Mouse (Mus musculus) midbrain, postnatal 0 days (tissue): ENCODE measurements around the gene AI597479. TPM values are rescaled to one million over a fixed set of nuclear protein-coding genes. Genes with fewer than 3 reads are reported as not detected.

Experiments
- ATAC-seq: fragments of 200-750 bp; cut with Nextera tagmentation; 2 replicates; pipeline ENCODE4 v1.8.0; 2017; ENCODE audit warnings: moderate number of reproducible peaks, mild to moderate bottlenecking, moderate TSS enrichment, moderate library complexity; ENCODE audit not compliant: low FRiP score
- DNase-seq: peaks from one replicate; pipeline ENCODE4 v3.0.0-alpha.2; 2015; ENCODE audit warnings: low spot score
- H3K27ac ChIP-seq: fragments of 300-500 bp; sonication (generic); 2 replicates; pipeline ENCODE4 v1.5.1; 2014; ENCODE audit warnings: low read depth, mild to moderate bottlenecking, low read length, mixed read lengths
- H3K27me3 ChIP-seq: fragments of 300-500 bp; sonication (generic); 2 replicates; pipeline ENCODE4 v1.6.1; 2014; ENCODE audit warnings: low read length, control low read depth, mixed read lengths; ENCODE audit not compliant: insufficient read depth
- H3K36me3 ChIP-seq: fragments of 300-500 bp; sonication (generic); 2 replicates; pipeline ENCODE4 v1.6.1; 2014; ENCODE audit warnings: low read length, control low read depth, mixed read lengths; ENCODE audit not compliant: insufficient read depth
- H3K4me1 ChIP-seq: fragments of 300-500 bp; sonication (generic); 2 replicates; pipeline ENCODE4 v1.6.1; 2014; ENCODE audit warnings: mild to moderate bottlenecking, control low read depth, antibody characterized with exemption, low read length, mixed read lengths; ENCODE audit not compliant: insufficient read depth
- H3K4me2 ChIP-seq: fragments of 300-500 bp; sonication (generic); 2 replicates; pipeline ENCODE4 v1.6.1; 2014; ENCODE audit warnings: low read depth, mild to moderate bottlenecking, low read length, mixed read lengths; ENCODE audit not compliant: poor library complexity, severe bottlenecking
- H3K4me3 ChIP-seq: fragments of 300-500 bp; sonication (generic); 2 replicates; pipeline ENCODE4 v1.5.1; 2014; ENCODE audit warnings: low read depth, mild to moderate bottlenecking, low read length, moderate library complexity
- H3K9ac ChIP-seq: fragments of 300-500 bp; sonication (generic); replicated peaks from 2 replicates; pipeline ENCODE4 v1.6.1; 2014; ENCODE audit warnings: mild to moderate bottlenecking, low read length, moderate library complexity, mixed read lengths; ENCODE audit not compliant: poor library complexity, severe bottlenecking
- H3K9me3 ChIP-seq: fragments of 300-500 bp; sonication (generic); 2 replicates; pipeline ENCODE4 v1.6.1; 2016; ENCODE audit warnings: low read length, control low read depth
- CTCF ChIP-seq: IDR thresholded peaks from 2 replicates; pipeline ENCODE4 v1.5.1; 2016; ENCODE audit warnings: antibody characterized with exemption, mild to moderate bottlenecking
- WGBS: fragments of 180-500 bp; shearing (Covaris S2); extraction: QIAGEN DNeasy Blood & Tissue Kit; methylation state at CpG from one replicate; pipeline ENCODE4 v1.1.7; 2014; 5-methylcytosine and 5-hydroxymethylcytosine counted together
- polyA plus RNA-seq: library from polyadenylated mRNA; unstranded; fragments of >200 nt; fragmentation: Nextera tagmentation; extraction: Ambion mirVana; gene quantifications from 2 replicates; pipeline ENCODE4 v1.2.1, GENCODE M21; 2015
- total RNA-seq: library from RNA; depleted of rRNA; stranded (reverse); fragments of >200 nt; gene quantifications from 2 replicates; pipeline ENCODE4 v1.2.3, GENCODE M21; 2014

The AI597479 gene
- total and polyA plus RNA-seq, 2 experiments from 2014 or later: 36.6 to 36.8 TPM

DNA sequence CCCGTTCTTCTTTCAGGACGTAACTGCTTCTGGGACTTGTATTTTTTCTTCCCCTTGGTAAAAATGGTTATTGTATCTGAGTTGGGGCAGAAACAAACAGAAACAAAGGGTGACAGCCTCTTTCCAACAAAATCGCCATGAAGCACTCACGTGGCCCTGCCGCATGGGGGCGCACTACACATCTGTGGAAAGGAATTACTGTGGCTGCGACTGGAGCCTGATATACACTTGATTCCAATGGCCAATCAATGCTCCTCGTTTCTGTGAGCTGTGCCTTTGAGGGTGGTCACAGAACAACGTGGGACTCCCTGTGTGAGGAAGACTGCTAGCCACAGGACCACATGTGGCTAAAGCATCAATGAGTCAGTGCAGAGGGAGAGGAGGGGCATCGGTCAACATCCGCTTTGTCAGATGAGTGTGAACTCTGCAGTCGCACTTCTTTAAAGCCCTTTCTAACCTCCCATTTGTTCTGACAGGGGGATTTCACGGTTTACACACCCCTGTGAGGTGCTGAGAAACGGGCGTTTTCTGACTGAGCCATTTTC is 39.8 kb downstream of the AI597479 start:
- Histone ChIP-seq H3K36me3 (peaks cover 7% of the 10 kb centered on the region; the same call in 1 of the 2 replicates), H3K4me1 (no peaks in the 10 kb centered on the region), H3K4me3 (no peak overlapping the region), H3K9ac (no peak overlapping the region), H3K27ac (no peak overlapping the region), H3K9me3 (no peaks in the 10 kb centered on the region), H3K4me2 (no peak overlapping the region), H3K27me3 (no peaks in the 10 kb centered on the region)
- peak; percentile 35 for TF ChIP-seq CTCF
- ATAC-seq (no peak), DNase-seq (no peak)
- WGBS: 69% methylated on average over 15 of the region's 15 CpGs

DNA sequence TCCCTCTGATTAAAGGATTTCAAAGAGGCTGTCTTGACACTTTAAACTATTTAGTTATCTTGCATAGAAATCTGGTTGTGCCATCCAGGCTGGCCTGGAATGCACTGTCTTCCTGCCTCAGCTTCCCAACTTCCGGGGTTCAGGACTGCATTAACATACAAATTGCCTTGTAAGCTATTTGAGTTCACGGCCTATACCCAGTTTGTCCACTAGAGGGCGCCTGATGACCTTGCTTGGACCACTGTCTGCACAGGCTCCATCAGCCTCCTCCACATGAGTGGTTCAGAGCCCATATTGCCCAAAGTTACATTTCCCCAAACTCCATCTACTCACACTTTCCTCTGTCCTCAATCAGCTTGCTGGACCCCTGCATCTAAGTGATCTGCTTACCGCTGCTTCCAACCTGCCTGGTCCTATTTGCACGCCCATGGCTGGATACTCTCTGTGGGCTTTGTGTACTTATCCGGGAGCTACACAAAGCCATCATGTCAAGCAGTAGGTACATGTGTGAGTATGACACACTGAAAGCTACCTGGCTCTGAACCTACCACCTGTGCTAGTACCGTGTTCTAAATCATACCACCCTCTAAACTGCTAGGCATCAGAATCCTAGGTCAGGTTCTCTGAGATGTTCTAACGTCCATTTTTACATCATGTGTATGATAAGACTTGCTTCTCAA is 41.2 kb downstream of the AI597479 start:
- Histone ChIP-seq H3K9ac (no peak overlapping the region), H3K4me2 (no peak overlapping the region), H3K4me3 (no peak overlapping the region), H3K9me3 (no peaks in the 10 kb centered on the region), H3K27ac (no peak overlapping the region), H3K36me3 (peaks cover 7% of the 10 kb centered on the region; the same call in 1 of the 2 replicates), H3K27me3 (no peaks in the 10 kb centered on the region), H3K4me1 (no peaks in the 10 kb centered on the region)
- ATAC-seq (peak; percentile 87), DNase-seq (peak; percentile 91)
- 48% methylated on average over 8 of the region's 8 CpGs for WGBS
- peak; percentile 99 for TF ChIP-seq CTCF

DNA sequence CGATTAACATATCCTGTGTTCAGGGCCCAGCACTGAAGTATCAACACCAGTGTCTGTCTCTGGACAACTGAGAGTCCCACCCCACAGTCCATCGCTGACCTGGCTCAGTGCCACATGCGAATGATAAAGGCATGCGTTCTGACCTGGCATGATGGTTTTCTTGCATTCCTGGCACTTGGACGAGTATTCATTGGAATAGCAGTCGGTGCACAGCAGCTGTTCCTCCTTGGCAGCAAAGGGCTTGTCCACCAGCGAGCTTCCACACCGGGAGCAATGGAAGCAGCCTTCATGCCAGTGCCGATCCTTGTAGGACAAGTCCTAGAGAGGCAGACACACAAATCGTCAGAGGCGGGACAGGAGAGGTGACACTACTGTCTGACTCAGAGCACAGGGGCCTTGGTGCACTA is 43.0 kb downstream of the AI597479 start:
- WGBS: 85% methylated on average over 11 of the region's 11 CpGs
- no peak overlapping the region for H3K27ac ChIP-seq
- H3K9me3 ChIP-seq: no peaks in the 10 kb centered on the region
- no peaks in the 10 kb centered on the region for H3K4me1 ChIP-seq
- TF ChIP-seq CTCF: no peak
- H3K4me2 ChIP-seq: no peak overlapping the region
- no peak overlapping the region for H3K9ac ChIP-seq
- H3K4me3 ChIP-seq: no peak overlapping the region
- no peak for ATAC-seq
- no peaks in the 10 kb centered on the region for H3K27me3 ChIP-seq
- DNase-seq: peak; percentile 15
- H3K36me3 ChIP-seq: peaks cover 3% of the 10 kb centered on the region; the same call in 1 of the 2 replicates

DNA sequence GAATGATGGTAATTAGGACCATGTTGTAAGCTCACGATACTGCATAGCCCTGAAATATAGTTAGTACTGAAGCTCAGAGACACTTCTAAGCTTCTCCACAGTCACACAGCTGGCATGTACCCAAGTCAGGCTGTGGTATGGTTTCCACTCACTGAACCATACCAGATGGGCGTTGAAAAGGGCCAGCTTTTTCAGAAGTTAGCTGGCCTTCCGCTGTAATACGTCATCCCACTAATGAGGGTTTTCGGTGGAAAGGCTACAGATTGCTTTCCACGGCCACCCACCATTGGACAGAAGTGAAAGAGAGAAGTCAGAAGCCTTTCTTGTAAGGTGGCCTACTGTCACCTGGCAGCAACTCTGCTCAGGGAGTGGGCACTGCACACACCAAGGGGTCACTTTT is 44.3 kb downstream of the AI597479 start:
- no peak overlapping the region for H3K9ac ChIP-seq
- TF ChIP-seq CTCF: no peak
- H3K4me2 ChIP-seq: no peak overlapping the region
- H3K9me3 ChIP-seq: no peaks in the 10 kb centered on the region
- no peak overlapping the region for H3K27ac ChIP-seq
- no peak overlapping the region for H3K4me3 ChIP-seq
- ATAC-seq: no peak
- 88% methylated on average over 6 of the region's 6 CpGs for WGBS
- no peak for DNase-seq
- no peaks in the 10 kb centered on the region for H3K27me3 ChIP-seq
- peaks cover 3% of the 10 kb centered on the region; the same call in 1 of the 2 replicates for H3K36me3 ChIP-seq
- no peaks in the 10 kb centered on the region for H3K4me1 ChIP-seq

DNA sequence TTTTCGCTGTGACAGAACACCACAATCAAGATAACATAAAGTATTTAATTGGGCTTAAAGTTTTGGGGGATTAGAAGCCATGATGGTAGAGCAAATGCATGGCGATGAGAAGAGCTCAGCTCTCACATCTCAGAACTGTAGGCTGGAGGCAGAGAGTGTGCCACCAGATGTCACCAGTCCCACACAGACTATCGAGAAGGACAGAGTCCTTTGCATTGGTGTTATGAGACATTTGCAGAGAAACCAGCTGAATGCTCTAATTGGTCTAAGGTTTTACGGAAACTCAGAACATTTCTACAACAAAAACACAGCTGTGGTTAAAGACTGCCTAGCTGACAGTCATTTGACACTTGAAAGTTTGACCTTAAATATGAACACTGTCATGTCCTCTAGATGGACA is 44.8 kb downstream of the AI597479 start:
- Histone ChIP-seq H3K4me3 (no peak overlapping the region), H3K4me1 (no peaks in the 10 kb centered on the region), H3K4me2 (no peak overlapping the region), H3K9me3 (no peaks in the 10 kb centered on the region), H3K9ac (no peak overlapping the region), H3K27ac (no peak overlapping the region), H3K27me3 (no peaks in the 10 kb centered on the region), H3K36me3 (peaks cover 3% of the 10 kb centered on the region; the same call in 1 of the 2 replicates)
- ATAC-seq (no peak), DNase-seq (peak; percentile 69)
- WGBS: 82% methylated on average over 4 of the region's 4 CpGs
- TF ChIP-seq CTCF: peak; percentile 79

DNA sequence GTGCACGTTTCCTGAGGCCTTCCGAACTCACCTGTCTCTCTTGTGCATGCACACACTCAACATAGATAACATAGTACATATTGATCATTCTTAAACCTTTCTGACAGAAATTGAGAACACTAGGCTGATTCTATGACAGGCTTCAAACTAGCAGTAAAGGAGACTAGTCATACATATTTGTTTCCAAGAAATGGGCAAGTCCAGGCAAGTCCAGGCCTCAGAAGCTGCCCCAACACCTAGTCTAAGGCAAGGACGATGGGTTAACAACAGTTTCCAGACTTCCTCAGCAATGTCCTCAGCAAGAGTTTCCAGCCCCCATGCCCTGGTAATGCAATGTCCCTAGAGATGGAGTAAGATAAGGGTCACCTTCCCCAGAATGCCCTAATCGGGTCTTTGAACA is 45.3 kb downstream of the AI597479 start:
- no peaks in the 10 kb centered on the region for H3K9me3 ChIP-seq
- no peak overlapping the region for H3K9ac ChIP-seq
- no peaks in the 10 kb centered on the region for H3K27me3 ChIP-seq
- H3K4me1 ChIP-seq: no peaks in the 10 kb centered on the region
- DNase-seq: no peak
- H3K36me3 ChIP-seq: peaks cover 3% of the 10 kb centered on the region; the same call in 1 of the 2 replicates
- H3K27ac ChIP-seq: no peak overlapping the region
- no peak overlapping the region for H3K4me3 ChIP-seq
- 90% methylated on average over 4 of the region's 4 CpGs for WGBS
- ATAC-seq: no peak
- no peak for TF ChIP-seq CTCF
- H3K4me2 ChIP-seq: no peak overlapping the region
